Mouse (Mus musculus) forebrain, embryonic 15.5 days (tissue): ENCODE data around the gene Grb10. TPM values are rescaled to one million over a fixed set of nuclear protein-coding genes. Genes with fewer than 3 reads are reported as not detected.

ENCODE experiments used
- ATAC-seq: fragments of 200-750 bp; cut with Nextera tagmentation; replicated peaks from 2 replicates; pipeline ENCODE4 v1.8.0; 2017; ENCODE audit warnings: mild to moderate bottlenecking, moderate TSS enrichment, moderate library complexity
- H3K27ac ChIP-seq: fragments of 300-500 bp; sonication (generic); replicated peaks from 2 replicates; pipeline ENCODE4 v1.5.1; 2015; ENCODE audit warnings: mild to moderate bottlenecking, inconsistent platforms
- H3K27me3 ChIP-seq: fragments of 300-500 bp; sonication (generic); 2 replicates; pipeline ENCODE4 v1.6.1; 2015; ENCODE audit warnings: inconsistent platforms
- H3K36me3 ChIP-seq: fragments of 300-500 bp; sonication (generic); 2 replicates; pipeline ENCODE4 v1.6.1; 2015; ENCODE audit warnings: mild to moderate bottlenecking, inconsistent platforms
- H3K4me1 ChIP-seq: fragments of 300-500 bp; sonication (generic); 2 replicates; pipeline ENCODE4 v1.6.1; 2015; ENCODE audit warnings: inconsistent platforms
- H3K4me2 ChIP-seq: fragments of 300-500 bp; sonication (generic); replicated peaks from 2 replicates; pipeline ENCODE4 v1.6.1; 2015; ENCODE audit warnings: mild to moderate bottlenecking, inconsistent platforms
- H3K4me3 ChIP-seq: fragments of 300-500 bp; sonication (generic); 2 replicates; pipeline ENCODE4 v1.5.1; 2015; ENCODE audit warnings: mild to moderate bottlenecking, inconsistent platforms
- H3K9ac ChIP-seq: fragments of 300-500 bp; sonication (generic); replicated peaks from 2 replicates; pipeline ENCODE4 v1.6.1; 2015; ENCODE audit warnings: mild to moderate bottlenecking, inconsistent platforms
- H3K9me3 ChIP-seq: fragments of 300-500 bp; sonication (generic); 2 replicates; pipeline ENCODE4 v1.6.1; 2016; ENCODE audit warnings: inconsistent platforms
- WGBS: fragments of 180-500 bp; shearing (Covaris S2); methylation state at CpG from one replicate; pipeline ENCODE4 v1.1.7; 2015; ENCODE audit warnings: mixed read lengths; 5-methylcytosine and 5-hydroxymethylcytosine counted together
- polyA plus RNA-seq: library from polyadenylated mRNA; unstranded; fragments of >200 nt; fragmentation: Nextera tagmentation; extraction: Ambion mirVana; gene quantifications from 2 replicates; pipeline ENCODE4 v1.2.1, GENCODE M21; 2015

Gene Grb10
- polyA plus RNA-seq, 1 experiment from 2014 or later = 97.9 TPM

- 87% methylated on average over 3 of the region's 3 CpGs for WGBS
- Histone ChIP-seq H3K9me3 (no peaks in the 10 kb centered on the region), H3K4me2 (no peak overlapping the region), H3K36me3 (no peaks in the 10 kb centered on the region; the same call in 1 of the 2 replicates), H3K27me3 (no peaks in the 10 kb centered on the region), H3K4me1 (no peaks in the 10 kb centered on the region), H3K9ac (no peak overlapping the region), H3K4me3 (no peak overlapping the region), H3K27ac (no peak overlapping the region)
- ATAC-seq = no peak
Observed at GRCm38 (mm10) chr11:11939611-11940010, 98.9 kb downstream of the Grb10 start.

DNA sequence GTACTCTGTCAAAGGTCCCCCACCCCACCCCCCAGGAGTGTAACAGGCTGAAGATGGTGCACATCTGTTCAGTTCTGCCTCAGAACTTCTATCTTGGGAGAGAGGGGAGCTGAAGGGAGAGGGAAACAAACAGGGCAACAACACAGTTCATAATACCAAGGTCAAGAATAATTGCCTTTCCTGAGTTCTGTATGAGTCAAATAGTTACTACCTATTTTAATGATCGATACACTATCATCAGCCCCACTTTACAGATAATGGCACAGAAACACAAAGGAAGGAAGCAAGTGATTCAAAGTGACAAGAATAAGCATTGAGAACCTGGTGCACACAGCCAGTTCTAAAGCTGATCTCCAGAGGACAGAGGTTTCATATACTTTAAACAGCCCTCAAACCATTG is 99.9 kb downstream of the Grb10 start:
- H3K27ac ChIP-seq = no peak overlapping the region
- no peak for ATAC-seq
- no peaks in the 10 kb centered on the region for H3K36me3 ChIP-seq

GRCm38 (mm10) chr11:11937340-11938030 is 101.0 kb downstream of the Grb10 start:
- Histone ChIP-seq H3K9ac (no peak overlapping the region), H3K27ac (no peak overlapping the region), H3K4me3 (no peak overlapping the region), H3K36me3 (no peaks in the 10 kb centered on the region), H3K27me3 (no peaks in the 10 kb centered on the region), H3K4me1 (no peaks in the 10 kb centered on the region), H3K9me3 (no peaks in the 10 kb centered on the region), H3K4me2 (no peak overlapping the region)
- WGBS = 92% methylated on average over 10 of the region's 10 CpGs
- ATAC-seq = no peak

More for the DNA sequence above, 99.9 kb downstream of the Grb10 start:
- Histone ChIP-seq H3K27me3 (no peaks in the 10 kb centered on the region), H3K4me1 (no peaks in the 10 kb centered on the region), H3K9ac (no peak overlapping the region), H3K4me2 (no peak overlapping the region), H3K9me3 (no peaks in the 10 kb centered on the region), H3K4me3 (no peak overlapping the region)
- WGBS = 93% methylated on average over 1 of the region's 1 CpGs

DNA sequence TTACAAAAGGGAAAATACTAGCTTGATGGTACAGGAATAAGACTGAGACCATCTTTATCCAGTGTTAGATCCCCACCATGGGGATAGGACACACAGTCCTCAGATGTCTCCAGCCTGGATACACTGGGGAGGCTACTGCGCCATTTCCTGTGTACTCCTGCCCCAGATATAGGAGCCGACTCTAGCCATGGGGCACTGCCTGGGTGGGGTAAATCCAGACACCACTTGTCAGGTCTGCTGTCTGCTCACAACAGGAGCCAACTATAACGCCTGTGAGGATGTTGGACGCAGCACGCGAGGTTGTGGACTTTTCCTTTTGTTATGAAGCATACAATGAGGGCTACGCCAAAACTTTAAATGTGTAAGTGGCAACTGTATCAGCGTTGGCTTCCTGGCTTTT is 103.7 kb downstream of the Grb10 start:
- H3K4me3 ChIP-seq = no peak overlapping the region
- no peak for ATAC-seq
- no peaks in the 10 kb centered on the region for H3K27me3 ChIP-seq
- H3K27ac ChIP-seq = no peak overlapping the region
- H3K9me3 ChIP-seq = no peaks in the 10 kb centered on the region
- no peak overlapping the region for H3K9ac ChIP-seq
- H3K4me1 ChIP-seq = no peaks in the 10 kb centered on the region
- 87% methylated on average over 8 of the region's 8 CpGs for WGBS
- H3K36me3 ChIP-seq = peaks cover 3% of the 10 kb centered on the region; the same call in 1 of the 2 replicates
- H3K4me2 ChIP-seq = no peak overlapping the region

GRCm38 (mm10) chr11:11932102-11932789 is 106.2 kb downstream of the Grb10 start:
- ATAC-seq = no peak
- Histone ChIP-seq H3K36me3 (peaks cover 3% of the 10 kb centered on the region; the same call in 1 of the 2 replicates), H3K4me2 (no peak overlapping the region), H3K9ac (no peak overlapping the region), H3K4me3 (no peak overlapping the region), H3K9me3 (no peaks in the 10 kb centered on the region), H3K27ac (no peak overlapping the region), H3K4me1 (no peaks in the 10 kb centered on the region), H3K27me3 (no peaks in the 10 kb centered on the region)
- 72% methylated on average over 11 of the region's 11 CpGs for WGBS

DNA sequence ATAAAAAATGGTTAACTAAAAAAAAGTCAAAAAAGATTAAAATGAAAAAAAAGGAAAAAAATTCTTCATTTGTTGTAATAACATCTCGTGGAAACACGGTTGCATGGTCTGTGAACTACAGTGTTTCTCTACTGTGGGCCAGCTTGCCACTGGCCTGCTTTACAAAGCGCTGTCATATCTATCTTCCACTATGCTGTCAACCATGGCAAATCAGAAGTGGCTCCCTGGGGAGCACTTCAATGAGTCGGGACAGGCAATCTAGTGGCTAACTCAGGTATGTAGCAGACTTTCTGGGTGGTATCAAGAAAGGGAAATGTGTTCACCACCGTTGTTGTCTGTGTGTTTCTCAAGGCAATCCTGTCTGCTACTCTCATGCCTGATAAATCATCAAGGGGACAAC is 106.8 kb downstream of the Grb10 start:
- H3K9ac ChIP-seq = no peak overlapping the region
- H3K27me3 ChIP-seq = no peaks in the 10 kb centered on the region
- no peak overlapping the region for H3K4me2 ChIP-seq
- ATAC-seq = no peak
- no peak overlapping the region for H3K27ac ChIP-seq
- no peaks in the 10 kb centered on the region for H3K9me3 ChIP-seq
- 80% methylated on average over 5 of the region's 5 CpGs for WGBS
- H3K36me3 ChIP-seq = peaks cover 3% of the 10 kb centered on the region; the same call in 1 of the 2 replicates
- no peaks in the 10 kb centered on the region for H3K4me1 ChIP-seq
- no peak overlapping the region for H3K4me3 ChIP-seq

GRCm38 (mm10) chr11:11930527-11930926 is 108.0 kb downstream of the Grb10 start:
- H3K27me3 ChIP-seq = no peaks in the 10 kb centered on the region
- H3K9ac ChIP-seq = no peak overlapping the region
- ATAC-seq = no peak
- no peaks in the 10 kb centered on the region for H3K4me1 ChIP-seq
- H3K9me3 ChIP-seq = no peaks in the 10 kb centered on the region
- H3K4me2 ChIP-seq = no peak overlapping the region
- peaks cover 3% of the 10 kb centered on the region; the same call in 1 of the 2 replicates for H3K36me3 ChIP-seq
- no peak overlapping the region for H3K4me3 ChIP-seq
- WGBS = 92% methylated on average over 11 of the region's 11 CpGs
- H3K27ac ChIP-seq = no peak overlapping the region

DNA sequence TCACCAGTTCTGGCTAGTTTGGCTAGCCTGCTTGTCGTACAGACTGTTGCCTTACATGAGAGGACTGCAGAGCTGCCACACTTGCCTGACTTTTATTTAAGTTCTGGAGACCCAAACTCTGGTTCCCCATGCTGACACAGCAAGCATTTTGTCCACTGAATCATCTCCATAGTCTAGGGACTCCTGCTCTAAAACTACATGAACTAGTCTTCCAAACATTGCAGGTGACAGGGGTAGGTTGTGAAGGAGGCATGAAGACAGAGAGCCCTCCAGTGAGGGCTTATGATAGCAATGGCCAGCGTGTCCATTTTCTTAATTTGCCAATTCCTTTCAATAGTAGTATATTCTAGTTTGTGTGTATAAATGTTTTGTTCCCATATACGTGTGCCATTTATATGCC is 109.4 kb downstream of the Grb10 start:
- ATAC-seq = no peak
- H3K4me3 ChIP-seq = no peak overlapping the region

DNA sequence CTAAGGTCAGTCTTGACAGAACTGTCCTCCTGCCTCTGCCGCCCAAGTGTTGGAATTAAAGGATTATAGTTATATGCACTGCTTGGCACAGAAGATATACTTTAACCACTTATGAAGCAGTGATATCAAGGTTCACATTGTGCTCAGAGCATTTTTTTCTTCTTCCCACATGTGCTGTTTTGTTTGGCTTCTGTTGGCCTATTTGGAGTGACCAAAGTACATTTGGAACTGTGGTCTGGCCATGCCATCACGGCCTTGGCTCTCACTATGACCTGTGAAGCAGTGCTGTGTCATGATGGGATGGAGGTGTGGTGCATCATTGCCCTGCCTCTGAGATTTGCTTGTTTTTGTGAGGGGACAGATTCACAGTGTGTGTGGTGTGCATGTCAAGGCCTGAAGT is 109.9 kb downstream of the Grb10 start:
- ATAC-seq = no peak
- no peaks in the 10 kb centered on the region for H3K9me3 ChIP-seq
- H3K36me3 ChIP-seq = peaks cover 3% of the 10 kb centered on the region; the same call in 1 of the 2 replicates
- no peaks in the 10 kb centered on the region for H3K27me3 ChIP-seq
- no peak overlapping the region for H3K27ac ChIP-seq
- H3K4me2 ChIP-seq = no peak overlapping the region
- no peak overlapping the region for H3K9ac ChIP-seq
- H3K4me1 ChIP-seq = no peaks in the 10 kb centered on the region
- WGBS = 95% methylated on average over 2 of the region's 2 CpGs
- no peak overlapping the region for H3K4me3 ChIP-seq

More for the DNA sequence above, 109.4 kb downstream of the Grb10 start:
- Histone ChIP-seq H3K27me3 (no peaks in the 10 kb centered on the region), H3K9me3 (no peaks in the 10 kb centered on the region), H3K4me1 (no peaks in the 10 kb centered on the region), H3K4me2 (no peak overlapping the region), H3K36me3 (peaks cover 3% of the 10 kb centered on the region; the same call in 1 of the 2 replicates), H3K9ac (no peak overlapping the region), H3K27ac (no peak overlapping the region)
- WGBS = 89% methylated on average over 3 of the region's 3 CpGs

GRCm38 (mm10) chr11:11923900-11924299 is 114.6 kb downstream of the Grb10 start:
- Histone ChIP-seq H3K27me3 (no peaks in the 10 kb centered on the region), H3K9ac (no peak overlapping the region), H3K4me1 (no peaks in the 10 kb centered on the region), H3K36me3 (no peaks in the 10 kb centered on the region), H3K9me3 (no peaks in the 10 kb centered on the region), H3K4me3 (no peak overlapping the region), H3K4me2 (no peak overlapping the region), H3K27ac (no peak overlapping the region)
- 38% methylated on average over 3 of the region's 3 CpGs for WGBS
- no peak for ATAC-seq

DNA sequence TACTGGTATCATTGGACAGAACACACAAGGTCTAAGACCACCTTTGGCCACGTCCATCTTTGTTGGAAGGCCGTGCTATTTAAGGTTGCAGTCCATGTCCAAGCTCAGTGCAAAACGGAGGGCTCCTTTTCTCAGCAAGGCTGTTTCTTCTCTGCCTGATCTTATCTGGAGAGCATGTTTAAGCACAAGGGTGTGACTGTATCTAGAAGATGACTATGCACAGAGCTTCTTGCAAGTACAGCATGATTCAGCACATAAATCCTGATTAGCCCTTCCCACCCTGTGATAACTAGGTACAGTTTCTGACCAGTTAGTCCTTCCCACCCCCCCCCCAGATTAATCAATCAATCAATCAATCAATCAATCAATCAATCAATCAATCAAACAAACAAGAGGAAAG is 115.1 kb downstream of the Grb10 start:
- no peak overlapping the region for H3K4me3 ChIP-seq
- no peak overlapping the region for H3K9ac ChIP-seq
- no peaks in the 10 kb centered on the region for H3K27me3 ChIP-seq
- H3K9me3 ChIP-seq = no peaks in the 10 kb centered on the region
- H3K36me3 ChIP-seq = no peaks in the 10 kb centered on the region
- no peak overlapping the region for H3K4me2 ChIP-seq
- 89% methylated on average over 3 of the region's 3 CpGs for whole genome bisulfite sequencing
- no peak overlapping the region for H3K27ac ChIP-seq
- no peak for ATAC-seq
- H3K4me1 ChIP-seq = no peaks in the 10 kb centered on the region

DNA sequence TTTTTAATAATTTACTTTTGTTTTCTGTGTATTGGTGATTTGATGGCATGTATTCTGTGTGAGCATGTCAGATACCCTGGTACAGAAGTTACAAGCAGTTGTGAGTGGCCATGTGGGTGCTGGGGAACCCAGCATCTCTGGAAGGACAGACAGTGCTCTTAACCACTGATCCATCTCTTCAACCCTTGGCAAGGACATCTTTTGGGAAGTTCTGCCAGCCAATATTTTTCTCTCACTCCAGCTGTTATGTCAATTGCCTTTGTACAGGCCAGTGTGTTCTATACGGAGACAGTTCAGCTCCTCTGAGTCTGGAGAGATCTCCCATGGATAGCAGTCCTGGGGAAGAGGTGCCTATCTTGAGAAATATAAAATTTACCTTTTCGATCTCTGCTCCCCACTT is 116.4 kb downstream of the Grb10 start:
- no peaks in the 10 kb centered on the region for H3K36me3 ChIP-seq
- no peak overlapping the region for H3K9ac ChIP-seq
- H3K4me3 ChIP-seq = no peak overlapping the region
- no peak overlapping the region for H3K4me2 ChIP-seq
- no peaks in the 10 kb centered on the region for H3K4me1 ChIP-seq
- H3K27ac ChIP-seq = no peak overlapping the region
- WGBS = 90% methylated on average over 2 of the region's 2 CpGs
- no peaks in the 10 kb centered on the region for H3K27me3 ChIP-seq
- no peak for ATAC-seq
- H3K9me3 ChIP-seq = no peaks in the 10 kb centered on the region
